Mouse (Mus musculus): Measurements from ENCODE around the gene Nt5c2. TPM values are rescaled to one million over a fixed set of nuclear protein-coding genes. Genes with fewer than 3 reads are reported as not detected.

Gene Nt5c2
- polyA plus RNA-seq, 1 experiment from 2014 or later: 81.5 TPM

- H3K9ac ChIP-seq: no peak overlapping the region
Observed at GRCm38 (mm10) chr19:46846056-46846455, 168.9 kb downstream of the Nt5c2 start.

GRCm38 (mm10) chr19:46843030-46843429 is 171.9 kb downstream of the Nt5c2 start:
- Histone ChIP-seq H3K4me3 (no peak overlapping the region), H3K9ac (no peak overlapping the region), H3K36me3 (no peaks in the 10 kb centered on the region), H3K27ac (no peak overlapping the region), H3K27me3 (replicated peaks) (no peaks in the 10 kb centered on the region), H3K4me1 (peaks cover 3% of the 10 kb centered on the region; the same call in 1 of the 2 replicates), H3K9me3 (no peaks in the 10 kb centered on the region), H3K4me2 (replicated peaks) (no peak overlapping the region)
- WGBS: 88% methylated on average over 2 of the region's 2 CpGs
- no peak for ATAC-seq (ENCODE audit: low FRiP score, low read depth)

More at GRCm38 (mm10) chr19:46846056-46846455, 168.9 kb downstream of the Nt5c2 start:
- peaks cover 3% of the 10 kb centered on the region; the same call in 1 of the 2 replicates for H3K4me1 ChIP-seq
- WGBS: 81% methylated on average over 7 of the region's 7 CpGs
- ATAC-seq (ENCODE audit: low FRiP score, low read depth): no peak
- H3K36me3 ChIP-seq: no peaks in the 10 kb centered on the region
- H3K4me3 ChIP-seq: no peak overlapping the region
- no peak overlapping the region for H3K27ac ChIP-seq
- H3K27me3 ChIP-seq (replicated peaks): no peaks in the 10 kb centered on the region
- H3K4me2 ChIP-seq (replicated peaks): no peak overlapping the region
- H3K9me3 ChIP-seq: no peaks in the 10 kb centered on the region

GRCm38 (mm10) chr19:46841016-46841415 is 173.9 kb downstream of the Nt5c2 start:
- H3K27ac ChIP-seq: no peak overlapping the region
- peaks cover 3% of the 10 kb centered on the region; the same call in 1 of the 2 replicates for H3K4me1 ChIP-seq
- 87% methylated on average over 4 of the region's 4 CpGs for WGBS
- H3K9ac ChIP-seq: no peak overlapping the region
- no peak for ATAC-seq (ENCODE audit: low FRiP score, low read depth)
- H3K36me3 ChIP-seq: no peaks in the 10 kb centered on the region
- H3K4me3 ChIP-seq: no peak overlapping the region
- H3K27me3 ChIP-seq (replicated peaks): no peaks in the 10 kb centered on the region
- no peak overlapping the region for H3K4me2 ChIP-seq (replicated peaks)
- H3K9me3 ChIP-seq: no peaks in the 10 kb centered on the region

GRCm38 (mm10) chr19:46837290-46838079 is 177.5 kb downstream of the Nt5c2 start:
- Histone ChIP-seq H3K36me3 (no peaks in the 10 kb centered on the region), H3K9ac (no peak overlapping the region), H3K4me3 (no peak overlapping the region), H3K4me2 (replicated peaks) (no peak overlapping the region), H3K27ac (no peak overlapping the region), H3K4me1 (no peaks in the 10 kb centered on the region; the same call in 1 of the 2 replicates), H3K9me3 (no peaks in the 10 kb centered on the region), H3K27me3 (replicated peaks) (no peaks in the 10 kb centered on the region)
- WGBS: 92% methylated on average over 11 of the region's 11 CpGs
- no peak for ATAC-seq (ENCODE audit: low FRiP score, low read depth)

- no peaks in the 10 kb centered on the region for H3K36me3 ChIP-seq
- 60% methylated on average over 3 of the region's 3 CpGs for WGBS
- H3K4me1 ChIP-seq: no peaks in the 10 kb centered on the region; the same call in 1 of the 2 replicates
- no peaks in the 10 kb centered on the region for H3K9me3 ChIP-seq
- no peak overlapping the region for H3K4me2 ChIP-seq (replicated peaks)
- no peak for ATAC-seq (ENCODE audit: low FRiP score, low read depth)
- H3K9ac ChIP-seq: no peak overlapping the region
- no peak overlapping the region for H3K4me3 ChIP-seq
- H3K27me3 ChIP-seq (replicated peaks): no peaks in the 10 kb centered on the region
- H3K27ac ChIP-seq: no peak overlapping the region
Observed at GRCm38 (mm10) chr19:46836085-46836484, 178.9 kb downstream of the Nt5c2 start.

- Histone ChIP-seq H3K36me3 (no peaks in the 10 kb centered on the region), H3K4me2 (replicated peaks) (no peak overlapping the region), H3K4me3 (no peak overlapping the region), H3K9me3 (no peaks in the 10 kb centered on the region), H3K27ac (no peak overlapping the region), H3K27me3 (replicated peaks) (no peaks in the 10 kb centered on the region), H3K4me1 (peaks cover 2% of the 10 kb centered on the region; the same call in 1 of the 2 replicates), H3K9ac (no peak overlapping the region)
- WGBS: 69% methylated on average over 4 of the region's 4 CpGs
- ATAC-seq (ENCODE audit: low FRiP score, low read depth): no peak
Observed at GRCm38 (mm10) chr19:46835339-46835738, 179.6 kb downstream of the Nt5c2 start.

GRCm38 (mm10) chr19:46834301-46834700 is 180.7 kb downstream of the Nt5c2 start:
- H3K36me3 ChIP-seq: no peaks in the 10 kb centered on the region
- no peak overlapping the region for H3K4me2 ChIP-seq (replicated peaks)
- H3K9ac ChIP-seq: no peak overlapping the region
- ATAC-seq (ENCODE audit: low FRiP score, low read depth): no peak
- 86% methylated on average over 5 of the region's 5 CpGs for WGBS
- peaks cover 3% of the 10 kb centered on the region; the same call in 1 of the 2 replicates for H3K4me1 ChIP-seq
- no peaks in the 10 kb centered on the region for H3K9me3 ChIP-seq
- no peak overlapping the region for H3K27ac ChIP-seq
- H3K4me3 ChIP-seq: no peak overlapping the region
- no peaks in the 10 kb centered on the region for H3K27me3 ChIP-seq (replicated peaks)

Other genes with a start within 250 kb of the Nt5c2 start
- gene Ina, start 455 bp downstream of the Nt5c2 start, polyA plus RNA-seq (2016; fragmentation: Nextera tagmentation; extraction: Ambion mirVana): 632 and 642 TPM in 2 replicates
- gene Pcgf6, start 35.8 kb upstream of the Nt5c2 start, polyA plus RNA-seq (2016; fragmentation: Nextera tagmentation; extraction: Ambion mirVana): 33.3 and 34.3 TPM in 2 replicates
- 9.7 and 12.6 TPM in 2 replicates for gene Taf5, start 52.6 kb upstream of the Nt5c2 start, polyA plus RNA-seq (2016; fragmentation: Nextera tagmentation; extraction: Ambion mirVana)
- 1,410 and 1,413 TPM in 2 replicates for gene Usmg5, start 75.5 kb upstream of the Nt5c2 start, polyA plus RNA-seq (2016; fragmentation: Nextera tagmentation; extraction: Ambion mirVana)
- gene Pdcd11, start 75.6 kb upstream of the Nt5c2 start, polyA plus RNA-seq (2016; fragmentation: Nextera tagmentation; extraction: Ambion mirVana): 10.0 and 10.1 TPM in 2 replicates
- 1.9 and 2.0 TPM in 2 replicates for gene Calhm2, start 123.1 kb upstream of the Nt5c2 start, polyA plus RNA-seq (2016; fragmentation: Nextera tagmentation; extraction: Ambion mirVana)
- gene Calhm1, start 129.1 kb upstream of the Nt5c2 start, polyA plus RNA-seq (2016; fragmentation: Nextera tagmentation; extraction: Ambion mirVana): not detected in 2 replicates
- gene Calhm3, start 142.6 kb upstream of the Nt5c2 start, polyA plus RNA-seq (2016; fragmentation: Nextera tagmentation; extraction: Ambion mirVana): not detected in 2 replicates
- gene Neurl1a, start 163.7 kb upstream of the Nt5c2 start, polyA plus RNA-seq (2016; fragmentation: Nextera tagmentation; extraction: Ambion mirVana): 6.3 TPM in 2 replicates

Data from neural tube, embryonic 12.5 days (tissue).